9 mouse cellular contexts compared by ENCODE assay signal in the genomic region with DNA sequence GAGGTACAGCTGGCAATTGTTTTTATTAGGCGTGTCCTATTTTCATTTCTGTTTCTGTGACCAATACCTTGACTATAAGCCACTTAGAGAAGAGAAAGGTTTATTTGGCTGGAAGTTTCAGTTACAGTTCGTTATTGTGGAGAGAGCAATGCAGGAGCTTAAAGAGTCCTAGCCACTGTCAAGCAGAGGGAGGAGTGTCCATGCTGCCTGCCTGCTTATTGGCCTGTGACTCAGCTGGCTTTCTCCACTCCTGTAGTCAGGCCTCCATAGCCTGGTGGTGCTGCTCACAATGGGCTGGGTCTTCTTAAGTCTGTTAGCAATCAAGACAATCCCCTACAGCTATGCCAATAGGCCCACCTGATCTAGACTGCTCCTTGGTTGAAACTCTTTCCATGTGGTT. TPM values are rescaled to one million over a fixed set of nuclear protein-coding genes. Genes with fewer than 3 reads are reported as not detected.
A peak's percentile ranks its signal among the peaks of the same experiment; 100 is the strongest.
DNase-seq lines count a peak whose midpoint lies in the region; ATAC-seq and TF ChIP-seq lines count a peak whose summit lies in the region.
"Had no signal": no experiment of that assay in that cellular context is flagged by ENCODE, and none has a peak within 500 bp of the region (broad histone marks: within the 10 kb centered on the region; RNA-seq: fewer than 3 reads in every experiment).

No protein-coding gene starts in this region.

- 0 out of 2 replicates have a peak overlapping the region, but pooled peaks have one; percentile 79 for H3K4me2 ChIP-seq in hindbrain, postnatal 0 days (ENCODE audit: low read depth, low read length)
- H3K4me2 ChIP-seq in stomach, embryonic 16.5 days (ENCODE audit: low read depth, low read length), result peak overlapping the region; percentile 28; the same call in 1 of the 2 replicates

- no peaks in the 10 kb centered on the region for H3K27me3 ChIP-seq in spleen, adult 2 months (ENCODE audit: control insufficient read depth, insufficient read depth, low read length)
- no peaks in the 10 kb centered on the region for H3K27me3 ChIP-seq in hindbrain, postnatal 0 days (ENCODE audit: insufficient read depth, low read length)
- H3K27me3 ChIP-seq in stomach, embryonic 16.5 days (ENCODE audit: control insufficient read depth, insufficient read depth, low read length), result no peaks in the 10 kb centered on the region

- H3K36me3 ChIP-seq in spleen, adult 2 months (ENCODE audit: control insufficient read depth, insufficient read depth, low read length), result no peaks in the 10 kb centered on the region
- H3K36me3 ChIP-seq in hindbrain, postnatal 0 days (ENCODE audit: insufficient read depth, low read length), result no peaks in the 10 kb centered on the region
- no peaks in the 10 kb centered on the region for H3K36me3 ChIP-seq in stomach, embryonic 16.5 days (ENCODE audit: control insufficient read depth, insufficient read depth, low read length)

- no peak overlapping the region for H3K9ac ChIP-seq in hindbrain, postnatal 0 days (replicated peaks; ENCODE audit: low read length)
- no peak overlapping the region for H3K9ac ChIP-seq in stomach, embryonic 16.5 days (ENCODE audit: low read length)

- peak; percentile 13 for DNase-seq in adrenal gland, postnatal 10 days
- DNase-seq in adrenal gland, postnatal 4 days (ENCODE audit: low spot score in 2 of 2), result no peak
- no peak for DNase-seq in spleen, adult 2 months (ENCODE audit: low read depth in 1 of 2, low spot score in 2 of 2)
- no peak for DNase-seq in spleen, postnatal 4 days (ENCODE audit: low spot score in 2 of 2)
- DNase-seq in hindbrain, postnatal 0 days (ENCODE audit: low spot score), result no peak
- DNase-seq in gastrocnemius, adult 2 months, result no peak
- no peak for DNase-seq in layer of hippocampus, postnatal 36 days
- DNase-seq: lung, postnatal 4 days had no signal

- intact Hi-C loops in gastrocnemius, adult 2 months (cut with DNase I), result no loop called here

- H3K4me1 ChIP-seq in spleen, adult 2 months (ENCODE audit: control insufficient read depth, insufficient read depth, insufficient read length), result peaks cover 9% of the 10 kb centered on the region
- H3K4me1 ChIP-seq in hindbrain, postnatal 0 days (ENCODE audit: insufficient read depth, low read length), result peaks cover 16% of the 10 kb centered on the region
- H3K4me1 ChIP-seq in stomach, embryonic 16.5 days (ENCODE audit: control insufficient read depth, insufficient read depth, low read length), result peaks cover 22% of the 10 kb centered on the region; the same call in 1 of the 2 replicates

- 27% methylated on average over 2 of the region's 2 CpGs for WGBS in spleen, adult 2 months
- 77% methylated on average over 2 of the region's 2 CpGs for WGBS in hindbrain, postnatal 0 days
- 50% methylated on average over 2 of the region's 2 CpGs for WGBS in stomach, embryonic 16.5 days

- H3K27ac ChIP-seq in spleen, adult 2 months (ENCODE audit: insufficient read depth, low read length), result peak overlapping the region; percentile 48; the same call in 1 of the 2 replicates
- no peak overlapping the region for H3K27ac ChIP-seq in hindbrain, postnatal 0 days
- H3K27ac ChIP-seq in stomach, embryonic 16.5 days (ENCODE audit: low read length), result no peak overlapping the region
- no peak overlapping the region for H3K27ac ChIP-seq in gastrocnemius, adult 2 months

- no peak for ATAC-seq in hindbrain, postnatal 0 days
- ATAC-seq in stomach, embryonic 16.5 days (ENCODE audit: insufficient read depth, low FRiP score), result no peak

- TF ChIP-seq POLR2A in spleen, adult 2 months (IDR thresholded peaks at IDR 0.05; ENCODE audit: low read depth, low read length), result no peak

- no peak overlapping the region for H3K4me3 ChIP-seq in spleen, adult 2 months (ENCODE audit: extremely low read depth, insufficient read depth, insufficient read length)
- H3K4me3 ChIP-seq in hindbrain, postnatal 0 days (ENCODE audit: low read length), result no peak overlapping the region
- H3K4me3 ChIP-seq in stomach, embryonic 16.5 days (replicated peaks; ENCODE audit: low read length), result no peak overlapping the region
- H3K4me3 ChIP-seq in gastrocnemius, adult 2 months, result no peak overlapping the region; the same call in 1 of the 2 replicates

- H3K9me3 ChIP-seq in hindbrain, postnatal 0 days (ENCODE audit: low read length), result no peaks in the 10 kb centered on the region
- H3K9me3 ChIP-seq in stomach, embryonic 16.5 days (replicated peaks; ENCODE audit: control insufficient read depth, low read length), result no peaks in the 10 kb centered on the region

- no peak for TF ChIP-seq CTCF in spleen, adult 2 months (IDR thresholded peaks at IDR 0.05; ENCODE audit: extremely low read depth, insufficient read depth, insufficient read length, insufficient replicate concordance)
- TF ChIP-seq CTCF in hindbrain, postnatal 0 days (IDR thresholded peaks at IDR 0.05; ENCODE audit: low read depth), result no peak
- no peak for TF ChIP-seq CTCF in gastrocnemius, adult 2 months (IDR thresholded peaks at IDR 0.05)

RNA-seq across cellular contexts. Expression of gene Cop1, which starts 2.4 kb away (rescaled TPM):
- total RNA-seq in adrenal gland, postnatal 10 days (2021), result 100 to 1,000 TPM; 120 to 136 TPM
- 100 to 1,000 TPM; 136 to 153 TPM for total RNA-seq in adrenal gland, postnatal 4 days (2021)
- polyA plus RNA-seq in spleen, adult 2 months (2012; rRNA removed), result 28.7 and 41.1 TPM in 2 replicates
- 95.2 and 101 TPM in 2 replicates for total RNA-seq in hindbrain, postnatal 0 days (2014; rRNA removed)
- polyA plus RNA-seq in hindbrain, postnatal 0 days (2015; fragmentation: Nextera tagmentation; extraction: Ambion mirVana), result 59.1 and 71.0 TPM in 2 replicates
- polyA plus RNA-seq in stomach, embryonic 16.5 days (2015; fragmentation: Nextera tagmentation; extraction: Ambion mirVana), result 16.1 and 17.8 TPM in 2 replicates
- 100 to 1,000 TPM; 160 to 164 TPM for total RNA-seq in gastrocnemius, adult 2 months (2021)
- 100 to 1,000 TPM; 138 to 144 TPM for total RNA-seq in layer of hippocampus, postnatal 36 days (2021)
